Mouse (Mus musculus) liver, embryonic 13.5 days (tissue): ENCODE data around the gene Gm21981. TPM values are rescaled to one million over a fixed set of nuclear protein-coding genes. Genes with fewer than 3 reads are reported as not detected.
"Not testable (repeated sequence)": the region's sequence is repeated elsewhere in the genome, so short reads cannot be mapped to it uniquely, and the experiment has no call there.

ENCODE experiments used
- ATAC-seq: fragments of 200-750 bp; cut with Nextera tagmentation; 2 replicates; pipeline ENCODE4 v1.8.0; 2017; ENCODE audit warnings: low read depth, mild to moderate bottlenecking, moderate number of reproducible peaks, moderate library complexity
- DNase-seq: peaks from one replicate; pipeline ENCODE4 v3.0.0; 2022
- H3K27ac ChIP-seq: fragments of 300-500 bp; sonication (generic); 2 replicates; pipeline ENCODE4 v1.5.1; 2015; ENCODE audit warnings: moderate library complexity, mild to moderate bottlenecking, inconsistent platforms
- H3K27me3 ChIP-seq: fragments of 300-500 bp; sonication (generic); 2 replicates; pipeline ENCODE4 v1.6.1; 2015; ENCODE audit warnings: mild to moderate bottlenecking, inconsistent platforms
- H3K36me3 ChIP-seq: fragments of 300-500 bp; sonication (generic); 2 replicates; pipeline ENCODE4 v1.6.1; 2015; ENCODE audit warnings: mild to moderate bottlenecking, inconsistent platforms
- H3K4me1 ChIP-seq: fragments of 300-500 bp; sonication (generic); replicated peaks from 2 replicates; pipeline ENCODE4 v1.6.1; 2015; ENCODE audit warnings: inconsistent platforms
- H3K4me2 ChIP-seq: fragments of 300-500 bp; sonication (generic); 2 replicates; pipeline ENCODE4 v1.6.1; 2015; ENCODE audit warnings: inconsistent platforms, mild to moderate bottlenecking, moderate library complexity
- H3K4me3 ChIP-seq: fragments of 300-500 bp; sonication (generic); replicated peaks from 2 replicates; pipeline ENCODE4 v1.5.1; 2015; ENCODE audit warnings: mild to moderate bottlenecking, inconsistent platforms
- H3K9ac ChIP-seq: fragments of 300-500 bp; sonication (generic); 2 replicates; pipeline ENCODE4 v1.6.1; 2015; ENCODE audit warnings: mild to moderate bottlenecking, inconsistent platforms
- H3K9me3 ChIP-seq: fragments of 300-500 bp; sonication (generic); replicated peaks from 2 replicates; pipeline ENCODE4 v1.6.1; 2016; ENCODE audit warnings: inconsistent platforms
- WGBS: fragments of 180-500 bp; shearing (Covaris S2); methylation state at CpG from one replicate; pipeline ENCODE4 v1.1.7; 2015; ENCODE audit not compliant: insufficient replicate concordance; 5-methylcytosine and 5-hydroxymethylcytosine counted together
- polyA plus RNA-seq: library from polyadenylated mRNA; unstranded; fragments of >200 nt; fragmentation: Nextera tagmentation; extraction: Ambion mirVana; gene quantifications from 2 replicates; pipeline ENCODE4 v1.2.1, GENCODE M21; 2015

Gm21981 gene
- polyA plus RNA-seq, 1 experiment from 2014 or later: 0.06 TPM

- H3K9ac ChIP-seq: no peak overlapping the region
- no peak overlapping the region for H3K4me2 ChIP-seq
- no peak overlapping the region for H3K4me3 ChIP-seq
- DNase-seq: no peak
- peaks cover 8% of the 10 kb centered on the region for H3K36me3 ChIP-seq
- H3K27me3 ChIP-seq: no peaks in the 10 kb centered on the region
- 0 out of 2 replicates have a peak, but pooled peaks cover 6% of the 10 kb centered on the region for H3K4me1 ChIP-seq
- WGBS: 47% methylated on average over 3 of the region's 3 CpGs
- H3K27ac ChIP-seq: no peak overlapping the region
- no peak for ATAC-seq
- no peaks in the 10 kb centered on the region for H3K9me3 ChIP-seq
Measured at GRCm38 (mm10) chr17:47658741-47659243, 35.5 kb downstream of the Gm21981 start.

DNA sequence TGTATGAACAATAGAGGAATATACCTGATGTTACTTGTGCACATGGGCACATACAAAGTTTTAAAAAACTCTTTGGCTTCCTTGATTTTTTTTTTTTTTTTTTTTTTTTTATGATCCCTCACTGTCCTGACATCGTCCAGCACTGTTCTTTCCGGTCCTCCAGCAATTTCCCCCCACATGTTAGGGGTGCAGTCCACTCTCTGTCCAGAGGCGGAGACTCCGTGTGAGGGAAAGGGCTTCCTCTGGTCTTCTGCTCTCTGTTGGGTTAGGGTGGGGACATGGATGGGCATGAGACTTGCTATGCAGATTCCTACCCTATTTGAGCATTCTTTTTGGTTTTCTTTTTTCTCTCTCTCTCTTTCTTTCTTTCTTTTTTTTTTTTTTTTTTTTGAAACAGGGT lies 36.4 kb downstream of the Gm21981 start:
- Histone ChIP-seq H3K36me3 (peaks cover 12% of the 10 kb centered on the region), H3K4me1 (0 out of 2 replicates have a peak, but pooled peaks cover 6% of the 10 kb centered on the region), H3K4me3 (no peak overlapping the region), H3K27ac (no peak overlapping the region), H3K4me2 (no peak overlapping the region), H3K9ac (no peak overlapping the region), H3K27me3 (no peaks in the 10 kb centered on the region), H3K9me3 (no peaks in the 10 kb centered on the region)
- 74% methylated on average over 4 of the region's 4 CpGs for WGBS
- DNase-seq (no peak), ATAC-seq (no peak)

DNA sequence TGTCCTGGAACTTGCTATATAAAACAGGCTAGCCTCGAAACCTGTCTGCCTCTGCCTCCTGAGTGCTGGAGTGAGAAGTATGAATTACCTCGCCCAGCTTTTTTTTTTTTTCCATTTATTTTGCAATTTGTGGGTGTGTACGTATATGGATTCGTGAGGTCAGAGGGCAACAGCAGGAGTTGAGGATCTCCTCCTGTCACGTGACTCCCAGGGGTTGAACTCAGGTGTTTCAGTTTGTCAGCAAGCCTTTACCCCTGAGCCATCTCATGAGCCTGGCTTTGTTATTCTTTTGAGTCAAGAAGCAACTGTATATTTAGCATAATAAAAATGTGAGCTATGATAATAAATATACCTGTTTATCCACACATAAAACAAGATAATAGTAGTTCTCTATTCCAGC lies 38.6 kb downstream of the Gm21981 start:
- 70% methylated on average over 5 of the region's 5 CpGs for WGBS
- H3K4me2 ChIP-seq: no peak overlapping the region
- no peak overlapping the region for H3K27ac ChIP-seq
- peaks cover 18% of the 10 kb centered on the region for H3K36me3 ChIP-seq
- no peak overlapping the region for H3K9ac ChIP-seq
- no peak for ATAC-seq
- DNase-seq: no peak
- no peaks in the 10 kb centered on the region for H3K27me3 ChIP-seq
- no peak overlapping the region for H3K4me3 ChIP-seq
- no peaks in the 10 kb centered on the region for H3K9me3 ChIP-seq
- 0 out of 2 replicates have a peak, but pooled peaks cover 6% of the 10 kb centered on the region for H3K4me1 ChIP-seq

GRCm38 (mm10) chr17:47654346-47654745 lies 39.9 kb downstream of the Gm21981 start:
- not testable (repeated sequence) for H3K4me3 ChIP-seq, H3K9me3 ChIP-seq, H3K27ac ChIP-seq, DNase-seq, ATAC-seq, H3K4me1 ChIP-seq, H3K9ac ChIP-seq, H3K27me3 ChIP-seq, H3K4me2 ChIP-seq
- 87% methylated on average over 8 of the region's 8 CpGs for WGBS
- peaks cover 22% of the 10 kb centered on the region for H3K36me3 ChIP-seq

- H3K4me1 ChIP-seq: peaks cover 7% of the 10 kb centered on the region
- H3K27me3 ChIP-seq: no peaks in the 10 kb centered on the region
- ATAC-seq (no peak), DNase-seq (no peak)
- no peak overlapping the region for H3K4me3 ChIP-seq
- no peak overlapping the region for H3K9ac ChIP-seq
- H3K4me2 ChIP-seq: no peak overlapping the region
- H3K27ac ChIP-seq: no peak overlapping the region
- H3K9me3 ChIP-seq: no peaks in the 10 kb centered on the region
- peaks cover 22% of the 10 kb centered on the region for H3K36me3 ChIP-seq
- 75% methylated on average over 2 of the region's 2 CpGs for WGBS
Measured at GRCm38 (mm10) chr17:47651953-47652352, 42.3 kb downstream of the Gm21981 start.

- Histone ChIP-seq H3K4me3 (no peak overlapping the region), H3K9me3 (no peaks in the 10 kb centered on the region), H3K27ac (no peak overlapping the region), H3K9ac (no peak overlapping the region; the same call in 1 of the 2 replicates), H3K4me1 (peaks cover 20% of the 10 kb centered on the region), H3K36me3 (peaks cover 20% of the 10 kb centered on the region; the same call in 1 of the 2 replicates), H3K27me3 (no peaks in the 10 kb centered on the region), H3K4me2 (no peak overlapping the region)
- ATAC-seq (no peak), DNase-seq (no peak)
- 59% methylated on average over 4 of the region's 4 CpGs for WGBS
Measured at GRCm38 (mm10) chr17:47648966-47649365, 45.3 kb downstream of the Gm21981 start.

DNA sequence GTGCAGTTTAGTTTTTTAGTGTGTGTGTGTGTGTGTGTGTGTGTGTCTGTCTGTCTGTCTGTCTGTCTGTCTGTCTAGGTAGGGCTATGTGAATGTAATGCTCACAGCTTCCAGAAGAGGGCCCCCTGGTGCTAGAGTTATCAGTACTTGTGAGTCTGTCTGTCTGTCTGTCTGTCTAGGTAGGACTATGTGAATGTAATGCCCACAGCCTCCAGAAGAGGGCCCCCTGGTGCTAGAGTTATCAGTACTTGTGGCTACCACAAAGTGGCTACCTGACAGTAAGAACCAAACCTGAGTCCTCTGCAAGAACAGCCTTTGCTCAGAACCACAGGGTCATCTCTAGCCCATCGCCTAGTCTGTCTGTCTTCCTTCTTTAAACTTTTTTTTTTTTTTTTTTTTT lies 47.6 kb downstream of the Gm21981 start:
- 0 out of 2 replicates have a peak, but pooled peaks have one; percentile 12 for ATAC-seq
- 60% methylated on average over 1 of the region's 1 CpGs for WGBS
- DNase-seq: peak; percentile 53
- peaks cover 10% of the 10 kb centered on the region; the same call in 1 of the 2 replicates for H3K36me3 ChIP-seq
- H3K4me2 ChIP-seq: no peak overlapping the region
- H3K4me3 ChIP-seq: no peak overlapping the region
- H3K27ac ChIP-seq: no peak overlapping the region
- no peaks in the 10 kb centered on the region for H3K9me3 ChIP-seq
- no peaks in the 10 kb centered on the region for H3K27me3 ChIP-seq
- H3K4me1 ChIP-seq: peaks cover 22% of the 10 kb centered on the region
- H3K9ac ChIP-seq: no peak overlapping the region

GRCm38 (mm10) chr17:47642992-47643391 lies 51.3 kb downstream of the Gm21981 start:
- H3K4me3 ChIP-seq: no peak overlapping the region
- no peak overlapping the region for H3K27ac ChIP-seq
- no peaks in the 10 kb centered on the region for H3K36me3 ChIP-seq
- H3K9me3 ChIP-seq: no peaks in the 10 kb centered on the region
- H3K9ac ChIP-seq: no peak overlapping the region
- H3K4me2 ChIP-seq: no peak overlapping the region
- no peak for ATAC-seq
- no peak for DNase-seq
- H3K4me1 ChIP-seq: peaks cover 20% of the 10 kb centered on the region
- 86% methylated on average over 2 of the region's 2 CpGs for WGBS
- H3K27me3 ChIP-seq: no peaks in the 10 kb centered on the region

Other genes starting within 250 kb of the Gm21981 start
- gene Taf8, start 192.2 kb downstream of the Gm21981 start, polyA plus RNA-seq: 14.4 and 14.5 TPM in 2 replicates
- gene Ccnd3, start 189.4 kb downstream of the Gm21981 start, polyA plus RNA-seq: 387 and 400 TPM in 2 replicates
- gene Bysl, start 83.0 kb downstream of the Gm21981 start, polyA plus RNA-seq: 28.0 and 28.4 TPM in 2 replicates
- gene Med20, start 82.9 kb downstream of the Gm21981 start, polyA plus RNA-seq: 26.0 and 26.1 TPM in 2 replicates
- 1.8 TPM in 2 replicates for gene Gm20517, start 82.9 kb downstream of the Gm21981 start, polyA plus RNA-seq
- 3.3 and 4.1 TPM in 2 replicates for gene Usp49, start 63.8 kb downstream of the Gm21981 start, polyA plus RNA-seq
- 288 and 289 TPM in 2 replicates for gene Tomm6, start 6.1 kb downstream of the Gm21981 start, polyA plus RNA-seq
- 0.96 and 1.4 TPM in 2 replicates for gene Frs3, start 5.4 kb downstream of the Gm21981 start, polyA plus RNA-seq
- gene Prickle4, start 281 bp upstream of the Gm21981 start, polyA plus RNA-seq: not detected in 2 replicates
- gene Pgc, start 32.4 kb upstream of the Gm21981 start, polyA plus RNA-seq: 0.08 TPM in 1 of 2 replicates, not detected in the other
- 4.4 and 4.6 TPM in 2 replicates for gene Tfeb, start 42.6 kb upstream of the Gm21981 start, polyA plus RNA-seq
- gene Mdfi, start 140.2 kb upstream of the Gm21981 start, polyA plus RNA-seq: 0.93 and 1.1 TPM in 2 replicates
- 3.8 and 3.9 TPM in 2 replicates for gene Foxp4, start 230.2 kb upstream of the Gm21981 start, polyA plus RNA-seq